Mouse (Mus musculus): Measurements from ENCODE around the gene Inmt. TPM values are rescaled to one million over a fixed set of nuclear protein-coding genes. Genes with fewer than 3 reads are reported as not detected.

The Inmt gene
- polyA plus RNA-seq (2014; fragmentation: Nextera tagmentation; extraction: Ambion mirVana), result 3.1 and 5.3 TPM in 2 replicates

DNA sequence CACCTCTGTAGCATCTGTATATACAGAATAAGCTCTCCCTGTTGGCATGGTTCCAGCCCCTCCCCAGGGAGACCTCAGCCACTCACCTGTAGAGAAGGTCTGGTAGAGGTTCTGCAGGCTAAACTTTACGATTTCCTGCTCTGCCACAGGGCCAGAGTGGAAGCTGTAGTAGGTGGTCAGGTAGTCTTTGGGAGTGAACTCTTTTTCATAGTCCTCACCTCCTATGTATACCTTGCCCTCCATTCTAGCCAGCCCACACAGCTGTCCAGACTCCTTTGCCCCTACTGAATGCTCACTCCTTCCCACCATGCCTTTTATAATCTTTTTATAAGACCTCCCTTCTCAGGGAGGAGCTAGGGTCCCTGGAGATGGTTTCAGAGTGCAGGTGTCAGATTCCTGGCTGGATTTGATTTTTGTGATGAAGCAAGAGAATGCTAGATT lies at the start of gene Inmt:
TSS of gene Inmt (minus strand) at position 303 of the 441 bp plus-strand sequence.
- Histone ChIP-seq H3K27me3 (ENCODE audit: control insufficient read depth, insufficient read depth, low read length) (no peaks in the 10 kb centered on the region), H3K4me2 (ENCODE audit: low read depth, low read length) (no peak within 1 kb of the TSS), H3K27ac (replicated peaks; ENCODE audit: low read depth, low read length) (no peak within 1 kb of the TSS), H3K9ac (replicated peaks; ENCODE audit: low read length) (no peak within 1 kb of the TSS), H3K9me3 (replicated peaks; ENCODE audit: control insufficient read depth, low read length) (no peaks in the 10 kb centered on the region), H3K4me1 (ENCODE audit: control insufficient read depth, insufficient read depth, low read length) (no peaks in the 10 kb centered on the region), H3K4me3 (ENCODE audit: low read depth, low read length) (no peak within 1 kb of the TSS), H3K36me3 (replicated peaks; ENCODE audit: control insufficient read depth, insufficient read depth, low read depth, low read length) (no peaks in the 10 kb centered on the region)
- DNase-seq (ENCODE audit: low spot score), result no peak
- WGBS, result 83% methylated on average over 1 of the region's 1 CpGs
- ATAC-seq (replicated peaks; ENCODE audit: insufficient number of reproducible peaks, low FRiP score, low TSS enrichment, low read depth), result no peak

- no peak for ATAC-seq (replicated peaks; ENCODE audit: insufficient number of reproducible peaks, low FRiP score, low TSS enrichment, low read depth)
- Histone ChIP-seq H3K9ac (replicated peaks; ENCODE audit: low read length) (no peak overlapping the region), H3K27me3 (ENCODE audit: control insufficient read depth, insufficient read depth, low read length) (no peaks in the 10 kb centered on the region), H3K9me3 (replicated peaks; ENCODE audit: control insufficient read depth, low read length) (no peaks in the 10 kb centered on the region), H3K27ac (replicated peaks; ENCODE audit: low read depth, low read length) (no peak overlapping the region), H3K4me1 (ENCODE audit: control insufficient read depth, insufficient read depth, low read length) (no peaks in the 10 kb centered on the region), H3K4me2 (ENCODE audit: low read depth, low read length) (no peak overlapping the region), H3K4me3 (ENCODE audit: low read depth, low read length) (no peak overlapping the region), H3K36me3 (replicated peaks; ENCODE audit: control insufficient read depth, insufficient read depth, low read depth, low read length) (no peaks in the 10 kb centered on the region; the same call in 1 of the 2 replicates)
- DNase-seq (ENCODE audit: low spot score), result no peak
- 93% methylated on average over 8 of the region's 8 CpGs for WGBS
Measured at GRCm38 (mm10) chr6:55223986-55224385, 49.1 kb upstream of the Inmt start.

- DNase-seq (ENCODE audit: low spot score) (no peak), ATAC-seq (replicated peaks; ENCODE audit: insufficient number of reproducible peaks, low FRiP score, low TSS enrichment, low read depth) (0 out of 2 replicates have a peak, but pooled peaks have one; percentile 52)
- Histone ChIP-seq H3K27ac (replicated peaks; ENCODE audit: low read depth, low read length) (no peak overlapping the region), H3K9ac (replicated peaks; ENCODE audit: low read length) (no peak overlapping the region), H3K9me3 (replicated peaks; ENCODE audit: control insufficient read depth, low read length) (no peaks in the 10 kb centered on the region), H3K27me3 (ENCODE audit: control insufficient read depth, insufficient read depth, low read length) (no peaks in the 10 kb centered on the region), H3K36me3 (replicated peaks; ENCODE audit: control insufficient read depth, insufficient read depth, low read depth, low read length) (no peaks in the 10 kb centered on the region; the same call in 1 of the 2 replicates), H3K4me3 (ENCODE audit: low read depth, low read length) (no peak overlapping the region), H3K4me2 (ENCODE audit: low read depth, low read length) (no peak overlapping the region), H3K4me1 (ENCODE audit: control insufficient read depth, insufficient read depth, low read length) (no peaks in the 10 kb centered on the region)
- 89% methylated on average over 9 of the region's 9 CpGs for WGBS
Measured at GRCm38 (mm10) chr6:55218232-55218631, 43.4 kb upstream of the Inmt start.

DNA sequence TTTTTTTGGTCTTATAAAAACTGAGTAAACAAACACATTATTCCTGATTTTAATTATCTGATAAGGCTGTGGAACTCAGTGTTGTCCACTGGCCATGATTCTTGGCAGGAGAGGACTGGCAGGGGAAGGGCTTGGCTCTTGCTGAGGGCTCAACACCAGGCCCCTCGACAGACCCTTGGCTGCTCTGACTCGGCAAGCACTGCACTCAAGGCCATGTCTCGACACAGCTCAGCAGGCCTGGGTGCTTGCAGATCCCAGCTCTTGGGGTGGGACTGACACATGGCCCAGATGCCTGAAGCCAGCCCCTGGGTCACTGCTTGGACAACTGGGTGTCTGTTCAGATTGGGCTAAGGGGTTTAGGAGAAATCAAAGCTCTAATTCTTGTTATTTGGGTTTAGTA lies 39.7 kb upstream of the Inmt start:
- Histone ChIP-seq H3K9ac (replicated peaks; ENCODE audit: low read length) (no peak overlapping the region), H3K27ac (replicated peaks; ENCODE audit: low read depth, low read length) (no peak overlapping the region), H3K27me3 (ENCODE audit: control insufficient read depth, insufficient read depth, low read length) (no peaks in the 10 kb centered on the region), H3K9me3 (replicated peaks; ENCODE audit: control insufficient read depth, low read length) (no peaks in the 10 kb centered on the region), H3K4me2 (ENCODE audit: low read depth, low read length) (no peak overlapping the region), H3K4me3 (ENCODE audit: low read depth, low read length) (no peak overlapping the region), H3K4me1 (ENCODE audit: control insufficient read depth, insufficient read depth, low read length) (peaks cover 2% of the 10 kb centered on the region; the same call in 1 of the 2 replicates), H3K36me3 (replicated peaks; ENCODE audit: control insufficient read depth, insufficient read depth, low read depth, low read length) (no peaks in the 10 kb centered on the region)
- 84% methylated on average over 3 of the region's 3 CpGs for WGBS
- no peak for DNase-seq (ENCODE audit: low spot score)
- no peak for ATAC-seq (replicated peaks; ENCODE audit: insufficient number of reproducible peaks, low FRiP score, low TSS enrichment, low read depth)

DNA sequence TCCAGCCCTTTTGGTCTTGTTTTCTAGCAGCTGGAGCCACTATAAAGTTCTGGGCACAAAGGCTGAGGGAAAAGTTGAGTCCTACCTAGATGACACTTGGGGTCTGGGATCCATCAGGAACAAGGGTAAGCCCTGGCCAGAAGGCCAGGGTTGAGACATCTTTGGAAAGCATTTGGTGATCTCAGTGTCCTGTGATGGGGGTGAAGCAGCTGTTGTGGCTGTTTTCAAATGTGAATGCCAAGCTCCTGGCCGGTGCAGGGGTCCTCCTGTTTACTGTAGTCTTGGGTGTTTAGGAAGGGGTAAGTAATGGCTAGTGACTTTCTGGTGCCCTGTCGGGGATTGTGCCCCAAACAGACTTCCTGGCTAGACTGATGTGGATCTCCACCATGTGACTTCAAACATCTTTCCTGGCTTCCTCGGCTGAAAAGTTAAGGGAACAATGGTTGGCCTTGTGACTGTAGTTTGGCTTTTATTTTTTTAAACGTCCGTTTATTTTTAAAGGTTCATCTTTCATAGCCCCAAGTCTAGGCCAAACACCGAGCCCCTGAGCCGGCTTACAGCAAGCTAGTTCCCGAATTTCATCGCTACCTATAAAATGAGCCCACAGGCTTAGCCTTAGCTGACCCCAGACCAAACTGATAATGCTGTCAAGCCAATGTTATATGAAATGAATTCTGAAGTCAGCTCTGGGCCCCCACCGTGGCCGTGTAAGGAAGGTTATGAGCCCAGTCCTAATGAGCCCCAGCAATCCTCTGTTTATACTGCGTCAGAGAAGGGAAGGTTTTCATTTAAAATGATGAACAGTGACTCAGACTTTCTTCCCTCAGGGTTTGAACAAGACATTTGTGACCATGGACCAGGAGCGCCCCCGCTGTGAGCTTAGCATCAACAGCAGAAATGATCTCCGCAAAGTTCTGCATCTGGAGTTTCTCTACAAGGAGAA lies 35.9 kb upstream of the Inmt start:
- Histone ChIP-seq H3K27ac (replicated peaks; ENCODE audit: low read depth, low read length) (peak overlapping the region; percentile 75), H3K4me3 (ENCODE audit: low read depth, low read length) (no peak overlapping the region), H3K9ac (replicated peaks; ENCODE audit: low read length) (no peak overlapping the region), H3K27me3 (ENCODE audit: control insufficient read depth, insufficient read depth, low read length) (no peaks in the 10 kb centered on the region), H3K9me3 (replicated peaks; ENCODE audit: control insufficient read depth, low read length) (no peaks in the 10 kb centered on the region), H3K36me3 (replicated peaks; ENCODE audit: control insufficient read depth, insufficient read depth, low read depth, low read length) (no peaks in the 10 kb centered on the region), H3K4me1 (ENCODE audit: control insufficient read depth, insufficient read depth, low read length) (peaks cover 2% of the 10 kb centered on the region; the same call in 1 of the 2 replicates), H3K4me2 (ENCODE audit: low read depth, low read length) (no peak overlapping the region)
- DNase-seq (ENCODE audit: low spot score), result peak; percentile 71
- 39% methylated on average over 15 of the region's 15 CpGs for WGBS
- ATAC-seq (replicated peaks; ENCODE audit: insufficient number of reproducible peaks, low FRiP score, low TSS enrichment, low read depth), result no peak; the same call in 1 of the 2 replicates

DNA sequence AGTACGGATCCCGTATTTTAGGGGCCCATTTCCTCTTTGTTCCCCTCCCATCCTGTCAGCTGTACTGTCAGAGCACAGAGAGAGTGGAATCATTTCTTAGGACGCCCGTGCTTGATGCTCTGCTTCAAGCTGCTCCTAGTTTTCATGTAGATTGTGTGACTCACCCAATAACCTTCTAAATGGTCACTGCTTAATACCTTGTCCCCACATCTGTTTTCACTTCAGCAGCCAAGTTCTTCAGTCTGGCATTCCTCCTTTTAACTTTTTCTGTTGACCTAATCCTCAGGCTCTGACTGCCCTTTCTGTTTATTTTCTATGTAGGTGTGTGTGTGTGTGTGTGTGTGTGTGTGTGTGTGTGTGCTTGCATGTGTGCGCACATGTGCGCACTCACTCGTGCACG lies 32.9 kb upstream of the Inmt start:
- Histone ChIP-seq H3K9me3 (replicated peaks; ENCODE audit: control insufficient read depth, low read length) (no peaks in the 10 kb centered on the region), H3K9ac (replicated peaks; ENCODE audit: low read length) (no peak overlapping the region), H3K4me3 (ENCODE audit: low read depth, low read length) (no peak overlapping the region), H3K27ac (replicated peaks; ENCODE audit: low read depth, low read length) (no peak overlapping the region), H3K27me3 (ENCODE audit: control insufficient read depth, insufficient read depth, low read length) (no peaks in the 10 kb centered on the region), H3K36me3 (replicated peaks; ENCODE audit: control insufficient read depth, insufficient read depth, low read depth, low read length) (no peaks in the 10 kb centered on the region), H3K4me1 (ENCODE audit: control insufficient read depth, insufficient read depth, low read length) (peaks cover 2% of the 10 kb centered on the region; the same call in 1 of the 2 replicates), H3K4me2 (ENCODE audit: low read depth, low read length) (no peak overlapping the region)
- WGBS, result 54% methylated on average over 8 of the region's 8 CpGs
- DNase-seq (ENCODE audit: low spot score), result peak; percentile 68
- ATAC-seq (replicated peaks; ENCODE audit: insufficient number of reproducible peaks, low FRiP score, low TSS enrichment, low read depth), result no peak

GRCm38 (mm10) chr6:55203931-55204330 lies 29.1 kb upstream of the Inmt start:
- Histone ChIP-seq H3K4me1 (ENCODE audit: control insufficient read depth, insufficient read depth, low read length) (no peaks in the 10 kb centered on the region), H3K9me3 (replicated peaks; ENCODE audit: control insufficient read depth, low read length) (no peaks in the 10 kb centered on the region), H3K9ac (replicated peaks; ENCODE audit: low read length) (peak overlapping the region; percentile 45), H3K27me3 (ENCODE audit: control insufficient read depth, insufficient read depth, low read length) (no peaks in the 10 kb centered on the region), H3K36me3 (replicated peaks; ENCODE audit: control insufficient read depth, insufficient read depth, low read depth, low read length) (no peaks in the 10 kb centered on the region), H3K27ac (replicated peaks; ENCODE audit: low read depth, low read length) (peak overlapping the region; percentile 53), H3K4me3 (ENCODE audit: low read depth, low read length) (peak overlapping the region; percentile 29), H3K4me2 (ENCODE audit: low read depth, low read length) (peak overlapping the region; percentile 46)
- ATAC-seq (replicated peaks; ENCODE audit: insufficient number of reproducible peaks, low FRiP score, low TSS enrichment, low read depth) (0 out of 2 replicates have a peak, but pooled peaks have one; percentile 39), DNase-seq (ENCODE audit: low spot score) (peak; percentile 36)
- 74% methylated on average over 3 of the region's 3 CpGs for WGBS
